Mouse (Mus musculus): ENCODE data around the gene Dzank1. TPM values are rescaled to one million over a fixed set of nuclear protein-coding genes. Genes with fewer than 3 reads are reported as not detected.

The Dzank1 gene
- polyA plus RNA-seq (2012; ENCODE audit: insufficient read depth, insufficient read length, missing spikeins): 0.38 and 1.4 TPM in 2 replicates

DNA sequence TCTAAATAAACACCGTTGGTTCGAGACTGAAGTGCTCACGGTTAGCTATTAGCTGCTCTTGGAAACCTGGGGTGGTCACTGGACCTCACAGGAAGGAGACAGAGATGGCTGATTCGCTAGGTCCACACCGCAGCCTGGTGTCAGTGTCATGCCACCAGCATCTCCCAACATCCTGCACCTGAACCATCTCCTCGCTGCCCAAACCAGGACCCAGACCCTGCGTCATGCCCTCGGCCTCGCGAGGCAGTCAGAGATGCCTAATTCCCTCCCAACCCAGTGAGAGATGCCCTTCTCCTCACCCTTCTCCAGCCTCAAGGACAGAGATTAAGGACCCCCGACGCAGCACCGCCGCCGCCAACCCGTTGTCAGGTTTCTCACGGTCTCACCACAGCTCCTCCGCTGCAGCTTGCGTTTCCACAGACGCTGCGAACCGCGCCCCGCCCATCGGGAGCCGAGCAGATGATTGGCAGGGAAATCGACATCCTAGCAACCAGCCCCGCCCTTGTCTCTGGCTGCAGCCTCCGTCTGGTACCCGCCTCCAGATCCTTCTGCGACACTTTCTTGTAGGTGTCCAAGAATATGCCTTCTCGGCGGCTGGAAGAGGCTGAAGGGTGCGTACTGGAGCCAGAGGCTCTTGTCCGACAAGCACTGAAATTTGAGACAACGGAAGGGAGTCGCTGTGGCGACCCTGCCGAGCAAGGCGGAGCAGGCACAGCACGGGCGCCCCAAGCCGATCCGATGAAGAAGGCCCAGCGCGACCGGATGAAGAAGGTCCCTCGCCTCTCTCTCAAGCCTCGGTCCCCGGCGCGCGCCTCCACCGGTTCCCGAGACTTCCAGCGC, at the start of gene Dzank1, which contains the start of gene Polr3f:
TSS of gene Dzank1 (minus strand) at position 434 of the 840 bp plus-strand sequence.
TSS of gene Polr3f (plus strand) at position 738 of the 840 bp plus-strand sequence.
- Histone ChIP-seq H3K4me1 (ENCODE audit: control insufficient read depth, insufficient read depth, insufficient read length, low read length) (0 out of 2 replicates have a peak, but pooled peaks cover 3% of the 10 kb centered on the region), H3K27ac (replicated peaks; ENCODE audit: low read depth, low read length) (peak within 1 kb of the TSS; percentile 94), H3K4me3 (ENCODE audit: insufficient read depth, low read depth, low read length) (peak within 1 kb of the TSS; percentile 82)

DNA sequence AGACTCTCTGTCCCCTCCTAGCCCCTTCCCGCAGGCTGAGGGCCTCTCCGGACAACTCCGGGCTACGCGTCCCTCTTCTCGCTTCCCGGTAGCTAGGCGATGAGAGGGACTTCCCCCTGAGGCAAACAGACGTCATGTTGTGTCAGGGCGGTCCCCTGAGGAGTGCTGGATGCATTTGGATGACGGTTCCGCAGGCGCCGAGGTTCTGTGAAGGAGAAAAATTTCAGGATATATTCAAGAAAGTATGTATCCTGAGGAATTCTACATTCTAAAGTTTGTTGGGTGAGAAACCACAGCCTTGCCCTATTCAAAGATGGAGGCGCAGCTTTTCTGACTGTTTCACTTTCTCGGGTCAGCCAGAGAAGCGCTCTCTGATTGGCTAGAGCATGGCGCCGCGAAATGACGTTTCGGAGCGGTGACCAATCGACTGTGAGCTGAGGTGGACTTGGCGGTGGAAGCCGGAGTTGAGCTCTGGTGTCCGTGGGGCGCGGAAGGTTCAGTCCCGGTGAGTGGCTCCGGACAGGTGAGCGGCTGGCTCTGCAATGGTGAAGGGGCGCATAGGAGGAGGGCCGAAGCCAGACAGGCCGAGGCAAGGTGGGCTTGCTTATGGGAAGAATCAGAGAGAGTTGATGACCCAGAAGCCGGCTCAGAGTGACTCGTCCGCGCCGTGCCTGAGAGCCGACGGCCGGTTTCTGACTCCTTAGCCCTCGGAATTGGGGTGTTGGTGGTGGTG, 28.8 kb upstream of the Dzank1 start, which contains the start of gene Sec23b:
TSS of gene Sec23b (plus strand) at position 410 of the 733 bp plus-strand sequence.
- Histone ChIP-seq H3K4me1 (ENCODE audit: control insufficient read depth, insufficient read depth, insufficient read length, low read length) (no peaks in the 10 kb centered on the region), H3K4me3 (ENCODE audit: insufficient read depth, low read depth, low read length) (peak within 1 kb of the TSS; percentile 88), H3K27ac (replicated peaks; ENCODE audit: low read depth, low read length) (peak within 1 kb of the TSS; percentile 94)

DNA sequence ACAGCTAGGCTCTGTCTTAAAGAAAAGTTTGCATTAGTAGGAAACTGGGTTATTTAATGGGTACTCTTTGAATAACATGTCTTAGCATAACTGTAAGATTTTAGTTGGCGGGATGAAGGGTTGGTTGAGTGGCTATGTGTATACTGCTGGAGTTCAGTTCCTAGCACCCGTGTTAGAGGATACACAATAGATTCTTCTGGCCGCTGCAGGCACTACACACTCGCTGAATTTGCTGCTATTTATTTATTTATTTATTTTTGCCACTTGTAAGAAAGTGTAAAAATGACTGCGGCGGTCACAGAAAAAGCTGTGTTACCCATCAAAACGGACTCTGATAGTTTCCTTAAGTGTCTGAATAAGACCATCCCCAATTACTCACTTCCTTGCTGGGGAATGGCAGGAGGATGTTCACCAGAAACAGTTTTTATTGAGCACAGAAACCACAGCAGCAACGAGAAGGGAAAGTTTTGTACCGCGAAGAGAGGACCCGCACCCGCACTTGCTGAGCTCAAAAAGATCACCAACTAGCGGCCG, 28.1 kb upstream of the Dzank1 start:
- Histone ChIP-seq H3K4me3 (ENCODE audit: insufficient read depth, low read depth, low read length) (peak overlapping the region; percentile 71), H3K27ac (replicated peaks; ENCODE audit: low read depth, low read length) (peak overlapping the region; percentile 94), H3K4me1 (ENCODE audit: control insufficient read depth, insufficient read depth, insufficient read length, low read length) (no peaks in the 10 kb centered on the region)

DNA sequence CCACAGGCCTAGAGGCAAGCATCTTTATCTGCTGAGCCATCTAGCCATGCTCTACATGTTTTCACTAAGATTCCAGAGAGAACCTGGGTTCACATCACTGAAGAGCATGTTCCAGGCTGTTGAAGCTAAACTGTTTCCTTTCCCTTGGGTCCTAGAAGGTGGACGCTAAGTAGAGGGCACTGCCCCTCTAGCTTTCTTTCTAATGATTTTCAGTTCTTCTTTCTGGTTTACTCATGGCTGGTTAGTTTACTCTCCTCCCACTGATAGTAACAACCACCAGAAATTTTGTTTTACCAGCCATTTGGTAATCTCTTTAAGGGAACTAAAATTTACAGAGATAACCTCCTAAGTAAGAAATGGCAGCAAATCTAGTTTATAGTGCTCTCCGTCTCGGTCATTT, 26.7 kb upstream of the Dzank1 start:
- Histone ChIP-seq H3K4me1 (ENCODE audit: control insufficient read depth, insufficient read depth, insufficient read length, low read length) (no peaks in the 10 kb centered on the region), H3K27ac (replicated peaks; ENCODE audit: low read depth, low read length) (no peak overlapping the region), H3K4me3 (ENCODE audit: insufficient read depth, low read depth, low read length) (no peak overlapping the region)

DNA sequence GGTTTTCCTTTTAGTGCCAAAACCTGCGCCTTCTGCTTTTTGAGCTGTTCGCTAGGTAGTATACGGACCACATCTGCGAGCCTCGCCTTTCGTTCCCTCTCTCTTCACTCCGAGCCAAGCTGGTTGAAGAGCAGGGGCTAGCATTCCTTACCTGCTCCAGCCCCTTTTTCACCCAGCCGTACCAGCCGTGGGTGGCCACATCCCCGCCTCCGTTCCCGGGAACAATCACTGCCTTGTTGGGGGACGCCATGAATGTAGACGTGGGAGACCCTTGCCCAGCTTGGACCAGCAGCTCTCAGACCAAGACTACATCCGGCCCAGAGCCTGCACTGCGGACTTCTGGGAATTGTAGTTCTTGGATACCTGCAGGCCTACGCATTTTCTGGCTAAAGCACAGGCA, 23.3 kb upstream of the Dzank1 start, which contains the start of gene Rbbp9:
TSS of gene Rbbp9 (minus strand) at position 341 of the 400 bp plus-strand sequence.
- Histone ChIP-seq H3K27ac (replicated peaks; ENCODE audit: low read depth, low read length) (no peak within 1 kb of the TSS), H3K4me1 (ENCODE audit: control insufficient read depth, insufficient read depth, insufficient read length, low read length) (no peaks in the 10 kb centered on the region), H3K4me3 (ENCODE audit: insufficient read depth, low read depth, low read length) (peak within 1 kb of the TSS; percentile 82)

DNA sequence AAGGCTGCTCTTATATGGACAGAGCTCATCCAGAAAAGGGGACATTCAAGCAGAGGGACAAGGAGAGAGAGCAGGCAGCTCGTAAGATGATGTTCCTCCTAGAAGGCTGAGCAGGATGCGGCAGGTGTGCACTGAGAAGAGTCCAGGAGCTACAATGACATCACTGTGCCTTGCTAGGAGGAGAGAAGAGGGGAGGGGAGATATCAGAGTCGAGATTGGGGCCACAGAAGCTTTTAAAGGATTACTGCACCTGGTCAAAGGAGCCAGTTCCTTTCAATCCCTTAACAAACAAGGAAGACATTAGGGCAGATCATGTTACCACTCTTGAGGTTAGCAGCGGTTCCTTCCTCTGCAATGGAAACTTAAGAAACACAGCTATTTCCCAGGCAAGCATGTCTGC, 20.3 kb upstream of the Dzank1 start:
- Histone ChIP-seq H3K4me1 (ENCODE audit: control insufficient read depth, insufficient read depth, insufficient read length, low read length) (no peaks in the 10 kb centered on the region), H3K4me3 (ENCODE audit: insufficient read depth, low read depth, low read length) (no peak overlapping the region), H3K27ac (replicated peaks; ENCODE audit: low read depth, low read length) (no peak overlapping the region)

DNA sequence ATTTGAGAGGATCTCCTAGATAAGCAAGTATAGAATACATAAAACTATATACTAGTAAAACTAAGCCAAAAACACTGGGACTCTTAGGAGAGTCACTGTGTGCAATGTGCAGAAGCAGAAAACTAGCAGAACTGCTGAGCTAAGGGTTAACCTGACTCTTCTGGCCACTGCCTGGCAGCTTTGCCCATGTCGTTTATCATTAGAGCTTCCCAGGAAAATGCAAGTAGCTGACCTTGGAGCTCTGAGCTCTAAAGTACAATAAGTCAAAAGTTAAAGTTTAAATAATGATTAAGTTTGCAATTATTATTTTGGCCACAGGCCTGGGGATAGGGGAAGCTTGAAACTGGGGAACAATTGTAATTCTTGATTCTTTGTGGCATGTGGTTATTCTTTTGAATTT, 18.3 kb upstream of the Dzank1 start:
- H3K4me1 ChIP-seq (ENCODE audit: control insufficient read depth, insufficient read depth, insufficient read length, low read length): no peaks in the 10 kb centered on the region
- no peak overlapping the region for H3K27ac ChIP-seq (replicated peaks; ENCODE audit: low read depth, low read length)
- no peak overlapping the region for H3K4me3 ChIP-seq (ENCODE audit: insufficient read depth, low read depth, low read length)

DNA sequence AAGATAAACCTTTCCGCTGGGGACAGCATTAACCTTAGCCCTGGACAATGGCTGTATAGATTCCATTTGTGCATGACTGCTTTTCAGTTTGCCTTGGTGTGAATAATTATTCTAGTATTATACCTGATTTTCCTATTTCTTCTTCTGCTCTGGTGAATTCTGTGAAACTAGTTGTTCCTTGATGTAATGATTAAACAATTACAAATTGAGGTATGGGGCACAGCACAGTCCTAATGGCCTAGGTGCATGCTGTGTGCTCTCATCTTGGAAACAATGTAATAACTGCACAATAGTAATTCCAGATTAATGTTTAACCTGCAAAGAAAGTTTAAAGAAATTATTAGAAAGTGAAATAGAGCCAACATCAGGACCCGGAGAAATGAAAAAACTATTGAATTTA, 17.8 kb upstream of the Dzank1 start:
- H3K4me1 ChIP-seq (ENCODE audit: control insufficient read depth, insufficient read depth, insufficient read length, low read length): no peaks in the 10 kb centered on the region
- H3K27ac ChIP-seq (replicated peaks; ENCODE audit: low read depth, low read length): no peak overlapping the region
- H3K4me3 ChIP-seq (ENCODE audit: insufficient read depth, low read depth, low read length): no peak overlapping the region

DNA sequence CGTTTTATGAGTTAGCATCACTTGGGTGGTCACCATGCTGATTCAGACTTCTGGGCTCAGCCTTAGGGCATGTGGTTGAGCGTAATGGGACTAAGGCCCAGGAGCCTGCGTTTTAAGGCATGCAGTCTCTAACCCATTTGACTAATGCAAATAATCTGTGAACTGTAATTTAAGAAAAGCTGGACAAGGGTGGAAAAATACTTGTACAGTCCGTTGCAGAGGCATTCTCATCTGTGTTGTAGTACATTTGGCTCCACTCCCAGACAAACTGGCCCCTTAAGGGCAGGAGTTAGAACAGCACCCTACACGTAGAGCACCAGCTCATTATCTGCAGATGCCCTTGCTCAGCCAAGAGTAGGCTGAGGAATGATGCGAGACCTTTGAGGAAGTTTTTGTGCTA, 17.4 kb upstream of the Dzank1 start:
- Histone ChIP-seq H3K4me3 (ENCODE audit: insufficient read depth, low read depth, low read length) (no peak overlapping the region), H3K4me1 (ENCODE audit: control insufficient read depth, insufficient read depth, insufficient read length, low read length) (no peaks in the 10 kb centered on the region), H3K27ac (replicated peaks; ENCODE audit: low read depth, low read length) (no peak overlapping the region)

DNA sequence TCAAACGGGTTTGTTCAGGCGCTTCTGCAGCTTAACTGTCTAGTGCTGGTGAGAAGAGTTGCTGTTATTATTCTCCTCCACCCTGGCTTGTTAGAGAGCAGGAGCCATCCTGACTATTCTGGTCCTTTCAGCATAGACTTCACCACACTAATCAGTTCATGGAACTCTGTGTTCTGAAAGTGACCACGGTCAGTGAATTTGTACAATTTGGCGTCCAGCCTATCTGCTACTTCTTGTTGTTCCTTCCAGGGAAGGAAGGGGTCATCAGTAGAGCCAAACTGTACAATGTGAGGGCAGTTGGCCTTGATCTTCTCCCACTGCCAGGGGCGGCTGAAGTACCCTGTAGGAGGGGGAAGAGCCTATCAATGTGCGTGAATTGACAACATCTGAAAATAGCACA, 16.5 kb upstream of the Dzank1 start:
- no peak overlapping the region for H3K27ac ChIP-seq (replicated peaks; ENCODE audit: low read depth, low read length)
- no peaks in the 10 kb centered on the region for H3K4me1 ChIP-seq (ENCODE audit: control insufficient read depth, insufficient read depth, insufficient read length, low read length)
- no peak overlapping the region for H3K4me3 ChIP-seq (ENCODE audit: insufficient read depth, low read depth, low read length)

DNA sequence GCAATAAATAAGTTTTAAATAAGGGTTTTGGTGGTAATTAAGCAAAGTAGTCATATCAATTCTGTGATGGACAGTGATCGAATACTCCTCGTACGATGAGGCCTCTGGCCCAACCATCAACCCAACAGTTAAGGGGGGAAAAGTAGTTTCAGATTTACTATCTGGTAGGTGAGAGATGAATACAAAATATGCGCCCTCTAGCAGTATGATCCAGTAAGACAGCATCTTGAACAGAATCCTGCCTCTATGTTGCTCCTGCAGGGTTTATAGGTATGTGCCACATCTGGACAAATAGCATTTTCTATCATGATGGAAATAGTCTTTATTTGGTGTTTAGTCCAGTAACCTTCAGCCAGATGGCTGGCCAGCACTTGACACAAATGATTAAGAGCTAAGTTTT, 14.0 kb upstream of the Dzank1 start:
- H3K4me3 ChIP-seq (ENCODE audit: insufficient read depth, low read depth, low read length): no peak overlapping the region
- H3K4me1 ChIP-seq (ENCODE audit: control insufficient read depth, insufficient read depth, insufficient read length, low read length): no peaks in the 10 kb centered on the region
- H3K27ac ChIP-seq (replicated peaks; ENCODE audit: low read depth, low read length): no peak overlapping the region

DNA sequence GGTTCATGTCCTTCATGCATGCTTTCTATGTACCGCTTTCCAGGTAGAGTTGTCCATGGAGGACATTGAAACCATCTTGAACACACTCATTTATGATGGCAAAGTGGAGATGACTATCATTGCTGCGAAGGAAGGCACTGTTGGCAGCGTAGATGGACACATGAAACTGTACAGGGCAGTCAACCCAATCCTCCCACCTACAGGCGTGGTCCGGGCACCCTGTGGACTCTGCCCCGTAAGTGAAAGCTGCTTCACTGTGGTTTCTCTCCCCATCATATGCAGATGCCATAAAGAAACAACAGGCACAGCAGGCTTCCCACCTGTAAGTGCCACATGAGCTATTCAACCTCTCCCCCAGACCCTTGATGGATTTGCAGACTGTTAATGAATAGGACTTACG, 9.9 kb upstream of the Dzank1 start:
- Histone ChIP-seq H3K4me3 (ENCODE audit: insufficient read depth, low read depth, low read length) (no peak overlapping the region), H3K4me1 (ENCODE audit: control insufficient read depth, insufficient read depth, insufficient read length, low read length) (no peaks in the 10 kb centered on the region), H3K27ac (replicated peaks; ENCODE audit: low read depth, low read length) (no peak overlapping the region)

DNA sequence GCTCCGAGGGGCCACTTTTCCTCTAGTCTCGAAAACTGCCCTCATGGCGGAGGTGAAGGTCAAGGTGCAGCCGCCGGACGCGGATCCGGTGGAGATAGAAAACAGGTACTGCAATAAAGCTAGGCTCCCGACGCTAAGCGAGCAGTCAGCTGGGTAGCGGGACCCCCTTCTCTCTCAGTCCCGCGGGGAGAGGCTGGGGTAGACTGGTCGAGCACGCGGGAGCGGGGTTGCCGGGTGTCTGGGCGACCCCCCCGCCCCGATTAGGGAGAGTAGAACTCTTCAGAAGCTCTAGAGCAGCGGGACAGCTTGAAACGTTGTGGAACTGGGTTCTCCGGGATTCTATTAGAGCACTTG, 584 bp upstream of the Dzank1 start:
- peak overlapping the region; percentile 51 for H3K27ac ChIP-seq (replicated peaks; ENCODE audit: low read depth, low read length)
- peak overlapping the region; percentile 82 for H3K4me3 ChIP-seq (ENCODE audit: insufficient read depth, low read depth, low read length)
- H3K4me1 ChIP-seq (ENCODE audit: control insufficient read depth, insufficient read depth, insufficient read length, low read length): 0 out of 2 replicates have a peak, but pooled peaks cover 3% of the 10 kb centered on the region

DNA sequence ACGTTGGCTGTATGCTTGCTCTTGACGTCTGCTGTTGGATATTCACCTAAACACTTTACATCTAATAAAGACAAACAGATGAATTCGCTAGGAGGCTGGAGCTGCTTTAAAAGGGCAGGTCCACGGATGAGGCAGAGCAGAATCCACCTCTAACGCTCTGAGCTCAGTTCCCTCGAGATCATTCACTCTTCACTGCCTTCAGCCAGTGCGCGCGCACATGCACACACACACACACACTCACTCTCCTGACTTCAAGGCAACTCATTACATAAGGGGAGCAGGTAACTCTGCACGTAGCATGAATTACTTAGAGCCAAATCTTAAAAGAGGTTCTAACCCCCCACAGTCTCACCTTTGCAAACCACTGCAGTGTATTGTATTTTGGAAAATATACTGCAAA, 1.4 kb downstream of the Dzank1 start:
- Histone ChIP-seq H3K4me3 (ENCODE audit: insufficient read depth, low read depth, low read length) (no peak overlapping the region; the same call in 1 of the 2 replicates), H3K4me1 (ENCODE audit: control insufficient read depth, insufficient read depth, insufficient read length, low read length) (0 out of 2 replicates have a peak, but pooled peaks cover 3% of the 10 kb centered on the region), H3K27ac (replicated peaks; ENCODE audit: low read depth, low read length) (no peak overlapping the region)

DNA sequence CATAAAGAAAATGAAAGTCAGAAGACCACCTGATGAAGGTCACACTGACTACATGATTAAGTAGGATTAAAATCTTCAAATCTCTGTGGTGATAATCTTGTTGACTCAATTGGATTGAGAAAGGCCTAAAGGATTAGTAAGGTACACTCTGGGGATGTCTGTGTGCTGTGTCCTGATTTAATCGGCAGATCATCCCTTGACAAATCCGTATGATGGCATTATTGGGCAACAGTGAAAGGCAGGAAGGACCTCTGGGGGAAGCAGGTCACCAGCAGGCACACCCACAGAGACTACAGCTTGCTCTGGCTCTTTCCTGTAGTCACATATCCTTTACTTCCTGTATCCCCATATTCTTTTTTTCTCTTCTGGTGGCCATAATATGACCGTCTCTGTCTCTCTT, 7.4 kb downstream of the Dzank1 start:
- no peak overlapping the region for H3K27ac ChIP-seq (replicated peaks; ENCODE audit: low read depth, low read length)
- no peaks in the 10 kb centered on the region for H3K4me1 ChIP-seq (ENCODE audit: control insufficient read depth, insufficient read depth, insufficient read length, low read length)
- H3K4me3 ChIP-seq (ENCODE audit: insufficient read depth, low read depth, low read length): no peak overlapping the region

All from brown adipose tissue, adult 24 weeks (tissue).